Mouse (Mus musculus) left cerebral cortex, adult 9 months (tissue): ENCODE results near the gene Pdzk1ip1.

ENCODE experiments used
- DNase-seq, 2 experiments: peaks; one replicate each; pipeline ENCODE4 v3.0.0; 2022; ENCODE audit warnings: low spot score in 2 of 2

Gene Pdzk1ip1

GRCm38 (mm10) chr4:115075204-115075915 is 13.1 kb upstream of the Pdzk1ip1 start:
- DNase-seq, result no peak

- no peak for DNase-seq
These were observed 9.4 kb upstream of the Pdzk1ip1 start for GRCm38 (mm10) chr4:115078892-115079820.

GRCm38 (mm10) chr4:115079821-115080349 is 8.6 kb upstream of the Pdzk1ip1 start:
- no peak for DNase-seq

GRCm38 (mm10) chr4:115083031-115083430 is 5.5 kb upstream of the Pdzk1ip1 start:
- DNase-seq, result no peak

GRCm38 (mm10) chr4:115085522-115086095 is 2.9 kb upstream of the Pdzk1ip1 start:
- DNase-seq, result peak in 1 of 2 experiments; percentile 55

- no peak for DNase-seq
These were observed 2.3 kb upstream of the Pdzk1ip1 start for GRCm38 (mm10) chr4:115086257-115086656.

GRCm38 (mm10) chr4:115086763-115087415 is 1.6 kb upstream of the Pdzk1ip1 start:
- DNase-seq, result no peak

GRCm38 (mm10) chr4:115090592-115090991 is 2.1 kb downstream of the Pdzk1ip1 start:
- DNase-seq, result no peak

- DNase-seq, result no peak
These were observed 3.3 kb downstream of the Pdzk1ip1 start for GRCm38 (mm10) chr4:115091806-115092205.

GRCm38 (mm10) chr4:115093331-115093864 is 4.9 kb downstream of the Pdzk1ip1 start:
- DNase-seq, result no peak

- DNase-seq, result no peak
These were observed 5.5 kb downstream of the Pdzk1ip1 start for GRCm38 (mm10) chr4:115094056-115094455.

GRCm38 (mm10) chr4:115095671-115096434 is 7.3 kb downstream of the Pdzk1ip1 start:
- no peak for DNase-seq

GRCm38 (mm10) chr4:115096435-115097145 is 8.1 kb downstream of the Pdzk1ip1 start:
- DNase-seq, result no peak

GRCm38 (mm10) chr4:115097146-115097496 is 8.6 kb downstream of the Pdzk1ip1 start:
- no peak for DNase-seq

GRCm38 (mm10) chr4:115101682-115102081 is 13.2 kb downstream of the Pdzk1ip1 start:
- DNase-seq, result peak; percentile 10 to 76

- peak; percentile 26 to 35 for DNase-seq
These were observed 15.0 kb downstream of the Pdzk1ip1 start for GRCm38 (mm10) chr4:115103510-115103909.

- DNase-seq, result no peak
These were observed 22.7 kb downstream of the Pdzk1ip1 start for GRCm38 (mm10) chr4:115111167-115111566.

GRCm38 (mm10) chr4:115113266-115113665 is 24.8 kb downstream of the Pdzk1ip1 start:
- DNase-seq, result no peak

- no peak for DNase-seq
These were observed 31.1 kb downstream of the Pdzk1ip1 start for GRCm38 (mm10) chr4:115119642-115120041.

- DNase-seq, result no peak
These were observed 32.7 kb downstream of the Pdzk1ip1 start for GRCm38 (mm10) chr4:115121162-115121561.
